Mouse (Mus musculus): ENCODE measurements around the gene 2310002L09Rik. TPM values are rescaled to one million over a fixed set of nuclear protein-coding genes. Genes with fewer than 3 reads are reported as not detected.
"Not testable (repeated sequence)": the region's sequence is repeated elsewhere in the genome, so short reads cannot be mapped to it uniquely, and the experiment has no call there.

Gene 2310002L09Rik
- not detected for total RNA-seq (2022)

DNA sequence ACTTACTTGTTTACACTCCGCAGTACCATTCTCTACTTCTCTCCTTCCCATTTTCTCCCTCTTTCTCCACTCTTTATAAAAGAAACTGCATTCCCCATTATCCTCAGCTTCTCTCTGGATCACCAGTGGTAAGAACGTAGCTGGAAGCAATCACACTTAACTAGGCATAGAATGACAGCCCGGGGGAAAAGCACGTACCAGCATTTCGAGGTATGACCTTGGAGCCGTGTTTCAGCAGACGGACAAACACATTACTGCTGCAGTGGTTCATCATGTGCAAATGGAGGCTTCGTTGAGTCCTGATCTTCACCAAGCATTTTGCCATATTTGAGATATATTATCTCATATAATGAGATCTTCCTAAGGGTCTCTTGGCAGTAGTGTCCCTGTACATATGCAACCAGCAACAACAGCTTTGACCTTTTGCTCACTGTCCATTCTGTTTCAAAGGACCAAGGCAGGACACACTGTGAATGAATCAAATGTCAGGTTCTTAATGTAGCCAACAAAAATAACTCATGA is at the start of gene 2310002L09Rik:
Gene 2310002L09Rik (minus strand): TSS at position 472 of the 522 bp plus-strand sequence.
- no peak for DNase-seq (ENCODE audit: low spot score in 2 of 2)

- no peak for DNase-seq (ENCODE audit: low spot score in 2 of 2)
Observed at GRCm38 (mm10) chr4:73980454-73980853, 29.8 kb upstream of the 2310002L09Rik start.

GRCm38 (mm10) chr4:73920660-73921059 is 30.0 kb downstream of the 2310002L09Rik start, which contains the start of gene Gm11756:
Gene Gm11756 (minus strand): TSS chr4:73920760.
- DNase-seq (ENCODE audit: low spot score in 2 of 2): not testable (repeated sequence)

DNA sequence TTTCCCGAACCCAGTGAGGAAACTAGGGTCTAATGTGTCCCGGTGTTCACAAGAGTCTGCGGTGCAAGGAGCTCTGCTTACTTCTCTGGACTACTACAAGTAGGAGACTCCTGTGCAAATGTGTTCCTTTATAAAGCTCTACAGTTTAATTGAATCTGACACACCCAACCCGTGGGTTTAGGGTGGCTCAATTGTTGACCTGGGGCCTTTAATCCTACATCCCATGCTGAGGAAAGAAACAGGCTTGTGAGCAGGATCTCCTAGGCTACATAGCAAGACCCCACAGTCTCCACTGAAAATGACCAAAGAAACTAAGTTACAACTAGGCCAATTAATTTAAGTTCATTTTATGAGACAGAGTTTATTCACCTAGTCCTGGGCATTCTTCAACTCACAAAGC is 44.8 kb downstream of the 2310002L09Rik start, which contains the start of gene Gm13871:
Gene Gm13871 (minus strand): TSS at position 101 of the 400 bp plus-strand sequence.
- not testable (repeated sequence) for DNase-seq (ENCODE audit: low spot score in 2 of 2)

- not testable (repeated sequence) for DNase-seq (ENCODE audit: low spot score in 2 of 2)
Observed at GRCm38 (mm10) chr4:73891012-73891411, 59.6 kb downstream of the 2310002L09Rik start, which contains the start of gene Gm11757. Gene Gm11757 (minus strand): TSS chr4:73891112.

Other genes with a start within 250 kb of the 2310002L09Rik start
- gene Rasef, start 159.9 kb downstream of the 2310002L09Rik start, total RNA-seq (2022): under 1 TPM in 1 of 4 experiments, not detected in 3; 0.07 TPM
- gene Gm11758, start 74.6 kb downstream of the 2310002L09Rik start, total RNA-seq (2022): not detected
- gene Gm11757, start 59.7 kb downstream of the 2310002L09Rik start, total RNA-seq (2022): not detected
- not detected for gene Gm13871, start 44.9 kb downstream of the 2310002L09Rik start, total RNA-seq (2022)
- gene Gm11756, start 30.1 kb downstream of the 2310002L09Rik start, total RNA-seq (2022): not detected
- 1 to 10 TPM; 3.4 to 4.3 (median 3.7) TPM for gene Frmd3, start 62.6 kb upstream of the 2310002L09Rik start, total RNA-seq (2022)

Measured in layer of hippocampus, adult 8-10 months (tissue).